Mouse (Mus musculus) C2C12 (cell line): Measurements from ENCODE around the gene Fcho1.

ENCODE experiments used
- CEBPB ChIP-seq: IDR thresholded peaks from one replicate; pipeline ENCODE4 v1.6.1; 2011; ENCODE audit warnings: low read depth, mild to moderate bottlenecking, control low read depth, moderate library complexity
- CTCF ChIP-seq: IDR thresholded peaks from one replicate; pipeline ENCODE4 v1.5.1; 2011; ENCODE audit not compliant: control insufficient read depth, insufficient read depth, insufficient read length
- MAX ChIP-seq: IDR thresholded peaks from one replicate; pipeline ENCODE4 v1.6.1; 2011; ENCODE audit warnings: mild to moderate bottlenecking, control low read depth
- USF1 ChIP-seq: IDR thresholded peaks from one replicate; pipeline ENCODE4 v1.6.1; 2011; ENCODE audit warnings: low read depth, mild to moderate bottlenecking, control low read depth, moderate library complexity

DNA sequence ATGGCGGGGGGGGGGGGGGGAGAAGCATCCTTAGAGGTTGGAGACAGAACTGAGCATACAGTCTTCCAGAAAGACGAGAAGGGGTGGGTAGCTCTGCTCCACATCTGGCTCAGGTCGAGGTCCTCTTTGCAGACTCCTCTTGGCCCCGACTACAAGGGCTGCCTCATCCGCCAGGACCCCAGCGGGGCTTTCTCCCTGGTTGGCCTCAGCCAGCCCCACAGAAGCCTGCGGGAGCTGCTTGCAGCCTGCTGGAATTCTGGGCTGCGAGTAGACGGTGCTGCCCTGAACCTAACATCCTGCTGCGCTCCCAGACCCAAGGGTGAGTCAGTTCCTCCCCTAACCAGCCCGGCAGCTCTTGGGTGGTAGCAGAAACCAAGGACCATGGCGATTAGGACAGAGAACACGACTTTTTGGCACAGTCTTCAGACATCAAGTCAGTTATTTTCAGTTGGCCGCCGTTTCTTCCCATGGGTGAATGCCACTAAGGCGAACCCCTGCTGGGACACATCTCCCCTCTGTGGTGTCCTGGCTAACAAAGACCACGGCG is 44.1 kb downstream of the Fcho1 start:
- TF ChIP-seq CTCF, result no peak
- TF ChIP-seq MAX, result no peak
- TF ChIP-seq CEBPB, result no peak
- no peak for TF ChIP-seq USF1
